Comparison of ENCODE assay signal across 22 mouse cellular contexts in the genomic region with DNA sequence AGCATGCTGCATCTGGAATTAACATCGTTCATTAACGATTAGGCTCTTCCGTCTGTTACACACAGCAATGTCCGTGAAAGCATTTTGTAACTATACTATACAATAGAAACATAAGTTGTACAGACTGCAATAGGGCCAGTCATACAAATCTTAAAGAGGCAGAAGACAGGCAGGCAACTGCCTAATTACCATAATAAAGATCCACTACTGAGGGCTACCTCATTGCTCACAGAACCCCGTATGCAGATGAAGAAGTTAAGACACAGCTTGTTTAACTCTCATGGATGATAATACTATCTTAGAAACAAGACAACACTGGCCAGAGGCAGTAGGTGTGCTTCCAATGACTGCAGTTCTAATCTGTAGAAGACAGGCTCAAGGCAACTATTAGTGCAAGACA.
DNase-seq lines count a peak whose midpoint lies in the region; ATAC-seq and TF ChIP-seq lines count a peak whose summit lies in the region.
"Had no signal": no experiment of that assay in that cellular context is flagged by ENCODE, and none has a peak within 500 bp of the region (broad histone marks: within the 10 kb centered on the region; RNA-seq: fewer than 3 reads in every experiment).

No protein-coding gene starts in this region.

- H3K4me3 ChIP-seq in forebrain, embryonic 12.5 days (replicated peaks), result no peak overlapping the region
- H3K4me3 ChIP-seq in forebrain, postnatal 0 days (ENCODE audit: low read depth, low read length), result no peak overlapping the region
- H3K4me3 ChIP-seq in midbrain, embryonic 13.5 days (replicated peaks), result no peak overlapping the region
- H3K4me3 ChIP-seq in midbrain, postnatal 0 days (ENCODE audit: low read depth, low read length), result no peak overlapping the region
- H3K4me3 ChIP-seq in kidney, embryonic 15.5 days (replicated peaks), result no peak overlapping the region
- no peak overlapping the region for H3K4me3 ChIP-seq in lung, adult 2 months (replicated peaks; ENCODE audit: extremely low read depth, low read depth, low read length)
- H3K4me3 ChIP-seq: layer of hippocampus, adult 2 months; left cerebral cortex, adult 2 months; limb, embryonic 10.5 days; liver, embryonic 13.5 days had no signal

- no peak for TF ChIP-seq POLR2A in lung, adult 2 months (IDR thresholded peaks at IDR 0.05; ENCODE audit: borderline replicate concordance, extremely low read depth, low read depth, low read length)

- H3K9me3 ChIP-seq in forebrain, embryonic 12.5 days, result no peaks in the 10 kb centered on the region
- no peaks in the 10 kb centered on the region for H3K9me3 ChIP-seq in forebrain, postnatal 0 days (ENCODE audit: low read length)
- H3K9me3 ChIP-seq in midbrain, embryonic 13.5 days, result no peaks in the 10 kb centered on the region
- H3K9me3 ChIP-seq in midbrain, postnatal 0 days (ENCODE audit: low read length), result no peaks in the 10 kb centered on the region
- H3K9me3 ChIP-seq in kidney, embryonic 15.5 days (replicated peaks), result no peaks in the 10 kb centered on the region
- H3K9me3 ChIP-seq: limb, embryonic 10.5 days; liver, embryonic 13.5 days had no signal

- no peak overlapping the region for H3K27ac ChIP-seq in forebrain, embryonic 12.5 days
- no peak overlapping the region for H3K27ac ChIP-seq in forebrain, postnatal 0 days (ENCODE audit: low read depth, low read length)
- H3K27ac ChIP-seq in midbrain, embryonic 13.5 days, result no peak overlapping the region
- H3K27ac ChIP-seq in midbrain, postnatal 0 days (ENCODE audit: low read depth, low read length), result no peak overlapping the region
- H3K27ac ChIP-seq in kidney, embryonic 15.5 days, result no peak overlapping the region
- H3K27ac ChIP-seq: kidney, postnatal 0 days; layer of hippocampus, adult 2 months; left cerebral cortex, adult 2 months; limb, embryonic 10.5 days; liver, embryonic 13.5 days had no signal

- H3K27me3 ChIP-seq in forebrain, embryonic 12.5 days, result no peaks in the 10 kb centered on the region
- H3K27me3 ChIP-seq in forebrain, postnatal 0 days (ENCODE audit: insufficient read depth, low read length), result no peaks in the 10 kb centered on the region
- no peaks in the 10 kb centered on the region for H3K27me3 ChIP-seq in midbrain, embryonic 13.5 days
- no peaks in the 10 kb centered on the region for H3K27me3 ChIP-seq in midbrain, postnatal 0 days (ENCODE audit: insufficient read depth, low read length)
- H3K27me3 ChIP-seq in kidney, embryonic 15.5 days, result no peaks in the 10 kb centered on the region
- H3K27me3 ChIP-seq: CH12.LX; liver, embryonic 13.5 days had no signal

- peaks cover 9% of the 10 kb centered on the region for H3K4me1 ChIP-seq in forebrain, embryonic 12.5 days
- H3K4me1 ChIP-seq in forebrain, postnatal 0 days (ENCODE audit: insufficient read depth), result peaks cover 8% of the 10 kb centered on the region; the same call in 1 of the 2 replicates
- peaks cover 9% of the 10 kb centered on the region for H3K4me1 ChIP-seq in midbrain, embryonic 13.5 days (replicated peaks)
- H3K4me1 ChIP-seq in midbrain, postnatal 0 days (ENCODE audit: insufficient read depth, low read length), result no peaks in the 10 kb centered on the region
- H3K4me1 ChIP-seq in kidney, embryonic 15.5 days, result no peaks in the 10 kb centered on the region
- peaks cover 2% of the 10 kb centered on the region; the same call in 1 of the 2 replicates for H3K4me1 ChIP-seq in lung, adult 2 months (ENCODE audit: control insufficient read depth, insufficient read depth, low read length)
- H3K4me1 ChIP-seq: liver, embryonic 13.5 days had no signal

- no peak for DNase-seq in forebrain, postnatal 0 days
- DNase-seq in midbrain, postnatal 0 days (ENCODE audit: low spot score), result no peak
- DNase-seq in adrenal gland, postnatal 36 days, result no peak
- no peak for DNase-seq in lung, adult 2 months
- DNase-seq: adrenal gland, adult 8-10 months; cerebellum, adult 11-12 months; cerebellum, postnatal 25 days; gastrocnemius, postnatal 36 days; heart, postnatal 14 days; liver, embryonic 13.5 days; right cerebral cortex, postnatal 25 days; thymus, postnatal 25 days had no signal

- TF ChIP-seq CTCF in forebrain, postnatal 0 days (IDR thresholded peaks at IDR 0.05; ENCODE audit: low read depth), result no peak
- TF ChIP-seq CTCF in midbrain, postnatal 0 days (IDR thresholded peaks at IDR 0.05), result no peak
- TF ChIP-seq CTCF in lung, adult 2 months (IDR thresholded peaks at IDR 0.05; ENCODE audit: insufficient read depth, low read length), result no peak

- no peaks in the 10 kb centered on the region for H3K36me3 ChIP-seq in forebrain, embryonic 12.5 days (replicated peaks)
- no peaks in the 10 kb centered on the region for H3K36me3 ChIP-seq in forebrain, postnatal 0 days (ENCODE audit: insufficient read depth)
- no peaks in the 10 kb centered on the region for H3K36me3 ChIP-seq in midbrain, embryonic 13.5 days
- no peaks in the 10 kb centered on the region; the same call in 1 of the 2 replicates for H3K36me3 ChIP-seq in midbrain, postnatal 0 days (ENCODE audit: insufficient read depth, low read length)
- no peaks in the 10 kb centered on the region for H3K36me3 ChIP-seq in kidney, embryonic 15.5 days
- H3K36me3 ChIP-seq: limb, embryonic 10.5 days; liver, embryonic 13.5 days had no signal

- WGBS in forebrain, embryonic 12.5 days, result 29% methylated on average over 5 of the region's 5 CpGs
- WGBS in forebrain, postnatal 0 days, result 32% methylated on average over 5 of the region's 5 CpGs
- WGBS in midbrain, embryonic 13.5 days, result 43% methylated on average over 5 of the region's 5 CpGs
- WGBS in midbrain, postnatal 0 days, result 51% methylated on average over 5 of the region's 5 CpGs
- 92% methylated on average over 5 of the region's 5 CpGs for WGBS in kidney, embryonic 15.5 days
- WGBS in lung, adult 2 months, result 98% methylated on average over 5 of the region's 5 CpGs

- ATAC-seq in forebrain, embryonic 12.5 days (ENCODE audit: low FRiP score), result peak; percentile 52
- ATAC-seq in forebrain, postnatal 0 days, result no peak
- peak; percentile 28 for ATAC-seq in midbrain, embryonic 13.5 days
- no peak for ATAC-seq in midbrain, postnatal 0 days (ENCODE audit: low FRiP score)
- ATAC-seq in megakaryocyte progenitor cell, adult 5-6 weeks (replicated peaks; ENCODE audit: poor library complexity), result peak; percentile 4; the same call in 1 of the 2 replicates
- no peak for ATAC-seq in kidney, embryonic 15.5 days (replicated peaks; ENCODE audit: low FRiP score)

- no peak overlapping the region for H3K9ac ChIP-seq in forebrain, embryonic 12.5 days
- no peak overlapping the region for H3K9ac ChIP-seq in forebrain, postnatal 0 days
- H3K9ac ChIP-seq in midbrain, embryonic 13.5 days (replicated peaks), result no peak overlapping the region
- H3K9ac ChIP-seq in midbrain, postnatal 0 days (replicated peaks; ENCODE audit: low read length, poor library complexity, severe bottlenecking), result no peak overlapping the region
- H3K9ac ChIP-seq in kidney, embryonic 15.5 days, result no peak overlapping the region
- H3K9ac ChIP-seq: liver, embryonic 13.5 days had no signal

- H3K4me2 ChIP-seq in forebrain, embryonic 12.5 days, result no peak overlapping the region
- H3K4me2 ChIP-seq in forebrain, postnatal 0 days (ENCODE audit: low read depth), result no peak overlapping the region
- H3K4me2 ChIP-seq in midbrain, embryonic 13.5 days (replicated peaks), result no peak overlapping the region
- no peak overlapping the region for H3K4me2 ChIP-seq in midbrain, postnatal 0 days (ENCODE audit: low read depth, low read length, poor library complexity, severe bottlenecking)
- no peak overlapping the region for H3K4me2 ChIP-seq in kidney, embryonic 15.5 days
- H3K4me2 ChIP-seq: heart, embryonic 11.5 days; liver, embryonic 13.5 days had no signal

Comparison
In these comparisons a context has a peak if more than half of its experiments do, and no peak if none do; other contexts are left out.
1. ATAC-seq: peak in forebrain, embryonic 12.5 days (single experiment), midbrain, embryonic 13.5 days (single experiment) and megakaryocyte progenitor cell, adult 5-6 weeks (single experiment); none in forebrain, postnatal 0 days (single experiment), midbrain, postnatal 0 days (single experiment) and kidney, embryonic 15.5 days (single experiment).